Mouse (Mus musculus) layer of hippocampus, adult 8-10 months (tissue): ENCODE results near the gene Plekha4. TPM values are rescaled to one million over a fixed set of nuclear protein-coding genes. Genes with fewer than 3 reads are reported as not detected.
A peak's percentile ranks its signal among the peaks of the same experiment; 100 is the strongest.
"Not testable (repeated sequence)": the region's sequence is repeated elsewhere in the genome, so short reads cannot be mapped to it uniquely, and the experiment has no call there.

Experiments
- DNase-seq, 2 experiments: peaks; one replicate each; pipeline ENCODE4 v3.0.0; 2022; ENCODE audit warnings: low spot score in 2 of 2
- total RNA-seq, 4 experiments: library from RNA; stranded (reverse); gene quantifications; 2 replicates each; pipeline ENCODE4 v1.2.4; 2022

The Plekha4 gene
- total RNA-seq, 4 experiments from 2014 or later, result 0.80 to 1.9 (median 1.5) TPM

- no peak for DNase-seq
Observed at GRCm38 (mm10) chr7:45509181-45509882, 16.8 kb upstream of the Plekha4 start.

GRCm38 (mm10) chr7:45509912-45510787, 16.0 kb upstream of the Plekha4 start, which contains the start of gene Nucb1:
TSS of gene Nucb1 (minus strand) at chr7:45510406.
- DNase-seq, result peak; percentile 86 to 87

GRCm38 (mm10) chr7:45514411-45514810, 11.7 kb upstream of the Plekha4 start:
- DNase-seq, result no peak

GRCm38 (mm10) chr7:45515436-45515835, 10.7 kb upstream of the Plekha4 start:
- no peak for DNase-seq

GRCm38 (mm10) chr7:45516846-45517245, 9.3 kb upstream of the Plekha4 start:
- not testable (repeated sequence) for DNase-seq

GRCm38 (mm10) chr7:45518618-45519017, 7.5 kb upstream of the Plekha4 start:
- DNase-seq, result no peak

- DNase-seq, result no peak
Observed at GRCm38 (mm10) chr7:45519345-45520120, 6.6 kb upstream of the Plekha4 start.

- DNase-seq, result no peak
Observed at GRCm38 (mm10) chr7:45520605-45521004, 5.5 kb upstream of the Plekha4 start.

- peak; percentile 88 to 89 for DNase-seq
Observed at GRCm38 (mm10) chr7:45521728-45522184, 4.4 kb upstream of the Plekha4 start.

GRCm38 (mm10) chr7:45522194-45522752, 3.9 kb upstream of the Plekha4 start:
- no peak for DNase-seq

GRCm38 (mm10) chr7:45522957-45523676, 3.0 kb upstream of the Plekha4 start:
- DNase-seq, result no peak

GRCm38 (mm10) chr7:45523678-45524170, 2.4 kb upstream of the Plekha4 start:
- no peak for DNase-seq

- no peak for DNase-seq
Observed at GRCm38 (mm10) chr7:45524841-45525621, 1.1 kb upstream of the Plekha4 start.

- no peak for DNase-seq
Observed at GRCm38 (mm10) chr7:45526474-45527120, 467 bp downstream of the Plekha4 start.

GRCm38 (mm10) chr7:45527169-45527568, 1.0 kb downstream of the Plekha4 start:
- not testable (repeated sequence) for DNase-seq

- no peak for DNase-seq
Observed at GRCm38 (mm10) chr7:45529461-45529860, 3.3 kb downstream of the Plekha4 start.

GRCm38 (mm10) chr7:45530643-45531042, 4.5 kb downstream of the Plekha4 start:
- no peak for DNase-seq

- no peak for DNase-seq
Observed at GRCm38 (mm10) chr7:45535676-45536075, 9.5 kb downstream of the Plekha4 start.

- DNase-seq, result no peak
Observed at GRCm38 (mm10) chr7:45537602-45538001, 11.5 kb downstream of the Plekha4 start.
